Mouse (Mus musculus): ENCODE data around the gene Btla. TPM values are rescaled to one million over a fixed set of nuclear protein-coding genes. Genes with fewer than 3 reads are reported as not detected.

Btla gene
- polyA plus RNA-seq, 1 experiment = 0.69 TPM

DNA sequence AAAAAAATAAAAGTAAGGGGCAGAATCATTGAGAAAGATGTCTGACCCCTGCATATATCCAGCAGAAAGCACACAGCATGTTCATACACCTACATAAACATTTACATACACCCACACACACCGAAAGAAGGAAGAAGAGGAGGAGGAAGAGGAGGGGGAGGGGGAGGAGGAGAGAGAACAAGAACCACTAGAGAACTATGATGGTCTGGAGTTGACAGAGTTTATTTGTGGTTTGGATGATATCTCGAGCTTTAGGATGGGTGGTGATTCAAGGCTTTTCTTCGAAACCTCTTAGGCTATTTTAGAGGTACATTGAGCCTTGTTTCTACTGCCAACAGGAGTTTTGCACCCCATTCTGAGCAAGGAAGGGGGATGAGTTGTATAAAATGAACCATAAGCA lies 1.3 kb upstream of the Btla start:
- TF ChIP-seq POLR2A (IDR thresholded peaks at IDR 0.05; ENCODE audit: extremely low read depth, insufficient read depth, low read length) (no peak), CTCF (IDR thresholded peaks at IDR 0.05; ENCODE audit: extremely low read depth, insufficient read depth, low read length) (no peak)
- H3K4me3 ChIP-seq (ENCODE audit: insufficient read depth, low read length) = no peak overlapping the region
- H3K27ac ChIP-seq (ENCODE audit: insufficient read depth, low read length) = no peak overlapping the region
- H3K4me1 ChIP-seq (ENCODE audit: control insufficient read depth, insufficient read depth, low read length) = no peaks in the 10 kb centered on the region; the same call in 1 of the 2 replicates

GRCm38 (mm10) chr16:45224431-45225008 lies 405 bp downstream of the Btla start:
- TF ChIP-seq POLR2A (IDR thresholded peaks at IDR 0.05; ENCODE audit: extremely low read depth, insufficient read depth, low read length) (no peak), CTCF (IDR thresholded peaks at IDR 0.05; ENCODE audit: extremely low read depth, insufficient read depth, low read length) (no peak)
- Histone ChIP-seq H3K4me1 (ENCODE audit: control insufficient read depth, insufficient read depth, low read length) (no peaks in the 10 kb centered on the region; the same call in 1 of the 2 replicates), H3K27ac (ENCODE audit: insufficient read depth, low read length) (no peak overlapping the region), H3K4me3 (ENCODE audit: insufficient read depth, low read length) (no peak overlapping the region)

GRCm38 (mm10) chr16:45227002-45227401 lies 2.9 kb downstream of the Btla start:
- TF ChIP-seq POLR2A (IDR thresholded peaks at IDR 0.05; ENCODE audit: extremely low read depth, insufficient read depth, low read length) (no peak), CTCF (IDR thresholded peaks at IDR 0.05; ENCODE audit: extremely low read depth, insufficient read depth, low read length) (no peak)
- Histone ChIP-seq H3K4me3 (ENCODE audit: insufficient read depth, low read length) (no peak overlapping the region), H3K4me1 (ENCODE audit: control insufficient read depth, insufficient read depth, low read length) (no peaks in the 10 kb centered on the region; the same call in 1 of the 2 replicates), H3K27ac (ENCODE audit: insufficient read depth, low read length) (no peak overlapping the region)

GRCm38 (mm10) chr16:45231296-45231695 lies 7.2 kb downstream of the Btla start:
- Histone ChIP-seq H3K27ac (ENCODE audit: insufficient read depth, low read length) (no peak overlapping the region), H3K4me1 (ENCODE audit: control insufficient read depth, insufficient read depth, low read length) (no peaks in the 10 kb centered on the region), H3K4me3 (ENCODE audit: insufficient read depth, low read length) (no peak overlapping the region)
- TF ChIP-seq POLR2A (IDR thresholded peaks at IDR 0.05; ENCODE audit: extremely low read depth, insufficient read depth, low read length) = no peak
- TF ChIP-seq CTCF (IDR thresholded peaks at IDR 0.05; ENCODE audit: extremely low read depth, insufficient read depth, low read length) = no peak

- H3K4me3 ChIP-seq (ENCODE audit: insufficient read depth, low read length) = no peak overlapping the region
- no peak overlapping the region for H3K27ac ChIP-seq (ENCODE audit: insufficient read depth, low read length)
- no peak for TF ChIP-seq POLR2A (IDR thresholded peaks at IDR 0.05; ENCODE audit: extremely low read depth, insufficient read depth, low read length)
- TF ChIP-seq CTCF (IDR thresholded peaks at IDR 0.05; ENCODE audit: extremely low read depth, insufficient read depth, low read length) = no peak
- no peaks in the 10 kb centered on the region for H3K4me1 ChIP-seq (ENCODE audit: control insufficient read depth, insufficient read depth, low read length)
These were observed 8.9 kb downstream of the Btla start for GRCm38 (mm10) chr16:45233007-45233406.

DNA sequence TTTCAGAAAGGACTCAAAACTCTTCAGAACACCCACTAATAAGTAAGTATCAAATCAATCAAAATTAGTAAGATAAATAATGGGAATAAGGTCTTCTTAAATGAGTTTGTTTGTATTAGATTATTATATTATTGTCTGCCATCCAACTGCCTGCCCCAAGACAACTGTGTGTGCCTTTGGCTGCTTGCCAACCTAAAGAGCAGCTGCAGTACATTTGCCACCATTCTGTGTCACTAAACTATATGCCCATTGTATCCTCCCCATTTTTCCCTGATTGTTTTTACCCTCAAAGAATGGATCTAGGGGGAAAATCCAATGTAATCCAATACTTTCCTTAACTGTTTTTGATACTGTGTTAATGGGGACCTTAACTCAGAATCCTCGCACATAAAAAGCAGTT lies 18.6 kb downstream of the Btla start:
- H3K27ac ChIP-seq (ENCODE audit: insufficient read depth, low read length) = no peak overlapping the region
- no peaks in the 10 kb centered on the region for H3K4me1 ChIP-seq (ENCODE audit: control insufficient read depth, insufficient read depth, low read length)
- H3K4me3 ChIP-seq (ENCODE audit: insufficient read depth, low read length) = no peak overlapping the region
- TF ChIP-seq CTCF (IDR thresholded peaks at IDR 0.05; ENCODE audit: extremely low read depth, insufficient read depth, low read length) (no peak), POLR2A (IDR thresholded peaks at IDR 0.05; ENCODE audit: extremely low read depth, insufficient read depth, low read length) (no peak)

DNA sequence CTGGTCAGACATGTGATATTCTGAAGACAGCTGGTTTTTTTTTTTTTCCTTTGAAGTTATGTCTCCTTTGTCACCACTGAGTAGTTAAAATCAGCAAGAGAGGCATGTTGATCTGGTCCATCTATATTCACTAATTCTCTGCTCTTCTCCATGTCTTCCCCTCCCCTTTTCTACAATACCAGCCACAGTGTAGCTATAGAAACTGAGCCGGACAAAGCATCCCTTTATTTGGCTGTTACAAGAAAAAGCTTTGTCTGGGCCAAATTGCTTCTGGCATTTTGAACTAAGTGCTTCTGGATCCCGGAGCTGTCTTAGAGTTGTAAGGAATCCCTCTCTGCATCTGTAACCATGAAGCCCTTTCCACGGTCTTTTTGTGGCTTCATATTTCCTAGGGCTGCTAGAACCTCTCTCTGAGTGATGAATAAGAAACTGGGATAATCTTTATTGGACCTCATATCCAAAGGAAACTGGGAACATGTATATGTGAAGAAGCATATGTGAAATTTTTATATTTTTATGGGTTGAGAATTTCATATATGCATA lies 20.9 kb downstream of the Btla start:
- Histone ChIP-seq H3K27ac (ENCODE audit: insufficient read depth, low read length) (no peak overlapping the region), H3K4me1 (ENCODE audit: control insufficient read depth, insufficient read depth, low read length) (no peaks in the 10 kb centered on the region), H3K4me3 (ENCODE audit: insufficient read depth, low read length) (no peak overlapping the region)
- no peak for TF ChIP-seq CTCF (IDR thresholded peaks at IDR 0.05; ENCODE audit: extremely low read depth, insufficient read depth, low read length)

DNA sequence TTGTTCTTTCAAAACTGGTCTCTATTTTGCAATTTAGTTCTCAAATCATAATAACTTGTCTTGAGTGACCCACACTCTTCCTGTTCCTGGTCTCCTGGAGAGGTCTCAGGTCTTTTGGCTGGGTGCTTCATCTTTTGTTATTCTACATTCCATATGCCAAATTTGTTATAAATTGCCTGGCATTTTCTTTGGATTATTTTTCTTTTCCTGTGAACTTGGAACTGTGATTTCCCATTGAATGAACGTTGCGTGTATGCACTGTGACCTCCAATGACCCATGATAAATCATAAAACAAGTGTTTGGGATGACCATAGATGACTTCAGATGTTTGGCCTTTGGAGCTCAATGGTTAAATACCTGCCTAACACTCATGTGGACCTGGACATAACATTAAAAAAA lies 25.6 kb downstream of the Btla start:
- TF ChIP-seq POLR2A (IDR thresholded peaks at IDR 0.05; ENCODE audit: extremely low read depth, insufficient read depth, low read length) = no peak
- Histone ChIP-seq H3K27ac (ENCODE audit: insufficient read depth, low read length) (no peak overlapping the region), H3K4me1 (ENCODE audit: control insufficient read depth, insufficient read depth, low read length) (peaks cover 2% of the 10 kb centered on the region; the same call in 1 of the 2 replicates), H3K4me3 (ENCODE audit: insufficient read depth, low read length) (no peak overlapping the region)

DNA sequence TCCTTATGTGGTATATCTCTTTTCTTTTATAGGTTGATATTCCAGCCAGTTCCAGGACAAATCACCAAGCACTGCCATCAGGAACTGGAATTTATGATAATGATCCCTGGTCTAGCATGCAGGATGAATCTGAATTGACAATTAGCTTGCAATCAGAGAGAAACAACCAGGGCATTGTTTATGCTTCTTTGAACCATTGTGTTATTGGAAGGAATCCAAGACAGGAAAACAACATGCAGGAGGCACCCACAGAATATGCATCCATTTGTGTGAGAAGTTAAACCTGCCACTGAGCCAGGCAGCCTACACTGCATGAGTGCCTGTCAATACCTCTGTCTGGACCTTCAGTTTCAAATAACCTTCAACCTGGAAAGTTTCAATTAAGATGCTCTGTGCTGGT lies 26.2 kb downstream of the Btla start:
- no peak for TF ChIP-seq POLR2A (IDR thresholded peaks at IDR 0.05; ENCODE audit: extremely low read depth, insufficient read depth, low read length)
- TF ChIP-seq CTCF (IDR thresholded peaks at IDR 0.05; ENCODE audit: extremely low read depth, insufficient read depth, low read length) = no peak
- Histone ChIP-seq H3K4me3 (ENCODE audit: insufficient read depth, low read length) (no peak overlapping the region), H3K27ac (ENCODE audit: insufficient read depth, low read length) (no peak overlapping the region; the same call in 1 of the 2 replicates), H3K4me1 (ENCODE audit: control insufficient read depth, insufficient read depth, low read length) (peaks cover 2% of the 10 kb centered on the region; the same call in 1 of the 2 replicates)

DNA sequence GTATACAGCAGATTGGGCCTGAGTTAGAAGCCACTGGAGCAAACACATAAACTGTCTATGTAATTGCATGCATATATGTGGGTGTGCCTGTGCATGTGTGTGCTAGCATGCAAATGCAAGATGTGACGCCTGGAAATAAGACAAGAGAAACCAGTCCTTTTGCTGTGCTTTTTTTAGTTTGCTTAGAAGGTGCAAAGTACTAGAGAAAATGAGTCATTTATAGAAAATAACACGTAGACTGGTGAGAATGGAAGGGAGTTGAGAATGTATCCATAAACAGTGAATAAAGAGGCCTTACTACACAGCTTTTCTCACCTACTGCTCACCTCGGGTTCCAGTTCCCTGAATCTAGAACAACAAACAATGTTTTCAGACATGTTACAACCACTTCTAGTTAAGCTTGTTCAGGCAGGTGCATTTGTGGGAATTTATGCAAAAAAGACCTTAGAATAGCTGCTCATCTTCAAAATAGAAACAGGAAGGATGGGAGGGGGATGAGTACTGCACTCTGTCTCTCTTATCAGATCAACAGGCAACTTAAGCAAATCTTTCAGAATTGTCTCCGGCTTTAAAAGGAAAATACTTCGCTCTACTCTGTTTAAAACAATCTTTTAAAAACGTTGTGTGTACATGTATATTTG lies 27.8 kb downstream of the Btla start:
- Histone ChIP-seq H3K27ac (ENCODE audit: insufficient read depth, low read length) (no peak overlapping the region), H3K4me3 (ENCODE audit: insufficient read depth, low read length) (no peak overlapping the region), H3K4me1 (ENCODE audit: control insufficient read depth, insufficient read depth, low read length) (peaks cover 2% of the 10 kb centered on the region; the same call in 1 of the 2 replicates)
- TF ChIP-seq POLR2A (IDR thresholded peaks at IDR 0.05; ENCODE audit: extremely low read depth, insufficient read depth, low read length) (no peak), CTCF (IDR thresholded peaks at IDR 0.05; ENCODE audit: extremely low read depth, insufficient read depth, low read length) (no peak)
